Mouse (Mus musculus) MEL-GATA-1-ER (cell line): Measurements from ENCODE around the gene Tmed2.
"Not testable (repeated sequence)": the region's sequence is repeated elsewhere in the genome, so short reads cannot be mapped to it uniquely, and the experiment has no call there.

Source experiments
- DNase-seq: peaks from one replicate; pipeline ENCODE4 v3.0.0-alpha.2; 2012; ENCODE audit warnings: low read depth; ENCODE audit errors: extremely low read depth

The Tmed2 gene

GRCm38 (mm10) chr5:124575467-124575866, 35.0 kb downstream of the Tmed2 start:
- DNase-seq = no peak

- peak; percentile 72 for DNase-seq
Observed at GRCm38 (mm10) chr5:124578633-124579317, 38.3 kb downstream of the Tmed2 start, which contains the start of the genes Eif2b1 and Gtf2h3. Eif2b1 (minus strand) TSS chr5:124579131. Gtf2h3 (plus strand) TSS chr5:124579140.

- no peak for DNase-seq
Observed at GRCm38 (mm10) chr5:124582515-124582914, 42.0 kb downstream of the Tmed2 start.

- no peak for DNase-seq
Observed at GRCm38 (mm10) chr5:124592768-124593167, 52.3 kb downstream of the Tmed2 start.

- no peak for DNase-seq
Observed at GRCm38 (mm10) chr5:124598224-124599174, 58.0 kb downstream of the Tmed2 start.

- DNase-seq = not testable (repeated sequence)
Observed at GRCm38 (mm10) chr5:124599726-124600125, 59.2 kb downstream of the Tmed2 start.
